Mouse (Mus musculus) small intestine, adult 2 months (tissue): Measurements from ENCODE around the gene Olfr15.

Experiments
- CTCF ChIP-seq: fragments of 200-500 bp; IDR thresholded peaks from 2 replicates; pipeline ENCODE4 v1.5.1; 2012; ENCODE audit warnings: low read depth, mild to moderate bottlenecking, control low read depth, inconsistent platforms, low read length, moderate library complexity, mixed read lengths; ENCODE audit not compliant: insufficient replicate concordance, insufficient read length; ENCODE audit errors: extremely low read depth
- POLR2A ChIP-seq: fragments of 200-500 bp; IDR thresholded peaks from 2 replicates; pipeline ENCODE4 v1.6.1; 2012; ENCODE audit warnings: low read depth, mild to moderate bottlenecking, control low read depth, inconsistent platforms, low read length, moderate library complexity

GRCm38 (mm10) chr16:3842989-3843388 is 12.3 kb downstream of the Olfr15 start:
- TF ChIP-seq CTCF: no peak
- TF ChIP-seq POLR2A: no peak
